Comparison of ENCODE assay signal across 12 mouse cellular contexts in genomic region chr17:26647283-26647682, GRCm38 (mm10). TPM values are rescaled to one million over a fixed set of nuclear protein-coding genes. Genes with fewer than 3 reads are reported as not detected.
DNase-seq lines count a peak whose midpoint lies in the region; ATAC-seq and TF ChIP-seq lines count a peak whose summit lies in the region.
"Had no signal": no experiment of that assay in that cellular context is flagged by ENCODE, and none has a peak within 500 bp of the region (broad histone marks: within the 10 kb centered on the region; RNA-seq: fewer than 3 reads in every experiment).

No protein-coding gene starts in this region.

- WGBS in kidney, adult 2 months = 50% methylated on average over 13 of the region's 13 CpGs
- WGBS in limb, embryonic 13.5 days = 36% methylated on average over 13 of the region's 13 CpGs
- 72% methylated on average over 13 of the region's 13 CpGs for WGBS in forebrain, postnatal 0 days

- H3K36me3 ChIP-seq in kidney, adult 2 months (ENCODE audit: control insufficient read depth, insufficient read depth, low read length) = no peaks in the 10 kb centered on the region
- H3K36me3 ChIP-seq in limb, embryonic 13.5 days = peaks cover 83% of the 10 kb centered on the region
- H3K36me3 ChIP-seq in forebrain, postnatal 0 days (ENCODE audit: insufficient read depth) = peaks cover 50% of the 10 kb centered on the region

- TF ChIP-seq POLR2A in kidney, adult 2 months (IDR thresholded peaks at IDR 0.05; ENCODE audit: low read depth, low read length) = no peak

- DNase-seq in adrenal gland, postnatal 14 days = peak; percentile 41
- DNase-seq in adrenal gland, postnatal 4 days (ENCODE audit: low spot score in 2 of 2) = no peak
- peak; percentile 54 for DNase-seq in kidney, adult 2 months
- no peak for DNase-seq in kidney, adult 11 months
- DNase-seq in brain, adult 2 months (ENCODE audit: low read depth, low spot score) = peak; percentile 62
- DNase-seq in forebrain, postnatal 0 days = no peak
- no peak for DNase-seq in spleen, adult 12 weeks (ENCODE audit: low spot score)
- DNase-seq: gastrocnemius, postnatal 36 days had no signal

- no peak overlapping the region for H3K4me3 ChIP-seq in kidney, adult 2 months (ENCODE audit: insufficient read depth, low read depth, low read length)
- no peak overlapping the region for H3K4me3 ChIP-seq in limb, embryonic 13.5 days
- H3K4me3 ChIP-seq in forebrain, postnatal 0 days (ENCODE audit: low read depth, low read length) = no peak overlapping the region

- TF ChIP-seq CTCF in kidney, adult 2 months (conservative IDR thresholded peaks at IDR 0.05; ENCODE audit: insufficient read depth, insufficient read length, low read depth, low read length) = no peak
- no peak for TF ChIP-seq CTCF in forebrain, postnatal 0 days (IDR thresholded peaks at IDR 0.05; ENCODE audit: low read depth)

- H3K4me2 ChIP-seq in limb, embryonic 13.5 days (replicated peaks) = no peak overlapping the region
- H3K4me2 ChIP-seq in forebrain, postnatal 0 days (ENCODE audit: low read depth) = no peak overlapping the region
- H3K4me2 ChIP-seq: liver, embryonic 11.5 days had no signal

- ATAC-seq in limb, embryonic 13.5 days (ENCODE audit: low FRiP score, low read depth) = no peak
- no peak for ATAC-seq in forebrain, postnatal 0 days
- ATAC-seq: midbrain, embryonic 16.5 days had no signal

- H3K9ac ChIP-seq in limb, embryonic 13.5 days = no peak overlapping the region
- H3K9ac ChIP-seq in forebrain, postnatal 0 days = no peak overlapping the region

- H3K27ac ChIP-seq in kidney, adult 2 months (ENCODE audit: insufficient read depth, low read depth, low read length) = no peak overlapping the region
- peak overlapping the region; percentile 56; the same call in 1 of the 2 replicates for H3K27ac ChIP-seq in limb, embryonic 13.5 days
- H3K27ac ChIP-seq in forebrain, postnatal 0 days (ENCODE audit: low read depth, low read length) = no peak overlapping the region

- no peaks in the 10 kb centered on the region for H3K4me1 ChIP-seq in kidney, adult 2 months (ENCODE audit: control insufficient read depth, insufficient read depth, low read length)
- H3K4me1 ChIP-seq in limb, embryonic 13.5 days = peaks cover 12% of the 10 kb centered on the region; the same call in 1 of the 2 replicates
- no peaks in the 10 kb centered on the region for H3K4me1 ChIP-seq in forebrain, postnatal 0 days (ENCODE audit: insufficient read depth)

- H3K9me3 ChIP-seq in limb, embryonic 13.5 days = no peaks in the 10 kb centered on the region
- H3K9me3 ChIP-seq in forebrain, postnatal 0 days (ENCODE audit: low read length) = no peaks in the 10 kb centered on the region
- H3K9me3 ChIP-seq: G1E had no signal

- H3K27me3 ChIP-seq in kidney, adult 2 months (replicated peaks; ENCODE audit: control insufficient read depth, insufficient read depth, low read length) = no peaks in the 10 kb centered on the region
- no peaks in the 10 kb centered on the region for H3K27me3 ChIP-seq in limb, embryonic 13.5 days
- H3K27me3 ChIP-seq in forebrain, postnatal 0 days (ENCODE audit: insufficient read depth, low read length) = no peaks in the 10 kb centered on the region

RNA-seq across cellular contexts. Expression of gene Atp6v0e, which starts 15.7 kb away (rescaled TPM):
- total RNA-seq in adrenal gland, postnatal 14 days (2021) = 188 and 193 TPM in 2 replicates
- 100 to 1,000 TPM; 141 to 142 TPM for total RNA-seq in adrenal gland, postnatal 4 days (2021)
- 399 and 450 TPM in 2 replicates for polyA plus RNA-seq in kidney, adult 2 months (2012; rRNA removed)
- polyA plus RNA-seq in limb, embryonic 13.5 days (2015; fragmentation: Nextera tagmentation; extraction: Ambion mirVana) = 161 and 174 TPM in 2 replicates
- total RNA-seq in forebrain, postnatal 0 days (2014; rRNA removed) = 60.2 and 71.9 TPM in 2 replicates
- 106 and 139 TPM in 2 replicates for polyA plus RNA-seq in forebrain, postnatal 0 days (2015; fragmentation: Nextera tagmentation; extraction: Ambion mirVana)

Comparison
In these comparisons a context has a peak if more than half of its experiments do, and no peak if none do; other contexts are left out.
1. DNase-seq: peak in adrenal gland, postnatal 14 days (single experiment), kidney, adult 2 months (single experiment) and brain, adult 2 months (single experiment); none in adrenal gland, postnatal 4 days (0 of 2), kidney, adult 11 months (single experiment), forebrain, postnatal 0 days (single experiment) and spleen, adult 12 weeks (single experiment).